Mouse (Mus musculus): ENCODE data around the gene Dkk3. TPM values are rescaled to one million over a fixed set of nuclear protein-coding genes. Genes with fewer than 3 reads are reported as not detected.

Gene Dkk3
- polyA plus RNA-seq, 1 experiment from 2014 or later, result 32.8 TPM

DNA sequence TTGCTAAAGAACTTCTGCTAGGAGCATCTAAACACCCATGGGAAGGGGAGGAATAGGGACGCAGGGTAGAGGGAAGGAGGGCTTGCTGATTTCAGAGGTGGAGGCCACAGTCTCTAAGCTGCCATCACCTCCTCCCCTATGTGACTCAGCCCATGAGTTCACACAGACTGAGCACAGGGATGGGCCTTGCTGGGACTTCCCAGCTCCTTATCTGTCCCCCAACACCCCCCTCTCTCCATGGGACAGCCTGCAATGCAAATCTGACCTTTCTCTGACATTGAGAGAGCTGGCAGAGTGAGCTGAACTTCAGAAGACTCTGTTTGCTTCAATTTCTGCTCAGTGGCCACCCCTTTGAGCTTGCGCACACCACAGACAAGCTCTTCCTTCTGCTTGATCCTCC, 18.1 kb downstream of the Dkk3 start:
- Histone ChIP-seq H3K4me2 (no peak overlapping the region), H3K27me3 (no peaks in the 10 kb centered on the region), H3K9ac (no peak overlapping the region), H3K27ac (replicated peaks) (no peak overlapping the region), H3K36me3 (no peaks in the 10 kb centered on the region), H3K4me3 (no peak overlapping the region), H3K4me1 (replicated peaks) (peaks cover 11% of the 10 kb centered on the region), H3K9me3 (no peaks in the 10 kb centered on the region)
- ATAC-seq (ENCODE audit: low FRiP score, low read depth), result no peak
- 85% methylated on average over 2 of the region's 2 CpGs for WGBS

DNA sequence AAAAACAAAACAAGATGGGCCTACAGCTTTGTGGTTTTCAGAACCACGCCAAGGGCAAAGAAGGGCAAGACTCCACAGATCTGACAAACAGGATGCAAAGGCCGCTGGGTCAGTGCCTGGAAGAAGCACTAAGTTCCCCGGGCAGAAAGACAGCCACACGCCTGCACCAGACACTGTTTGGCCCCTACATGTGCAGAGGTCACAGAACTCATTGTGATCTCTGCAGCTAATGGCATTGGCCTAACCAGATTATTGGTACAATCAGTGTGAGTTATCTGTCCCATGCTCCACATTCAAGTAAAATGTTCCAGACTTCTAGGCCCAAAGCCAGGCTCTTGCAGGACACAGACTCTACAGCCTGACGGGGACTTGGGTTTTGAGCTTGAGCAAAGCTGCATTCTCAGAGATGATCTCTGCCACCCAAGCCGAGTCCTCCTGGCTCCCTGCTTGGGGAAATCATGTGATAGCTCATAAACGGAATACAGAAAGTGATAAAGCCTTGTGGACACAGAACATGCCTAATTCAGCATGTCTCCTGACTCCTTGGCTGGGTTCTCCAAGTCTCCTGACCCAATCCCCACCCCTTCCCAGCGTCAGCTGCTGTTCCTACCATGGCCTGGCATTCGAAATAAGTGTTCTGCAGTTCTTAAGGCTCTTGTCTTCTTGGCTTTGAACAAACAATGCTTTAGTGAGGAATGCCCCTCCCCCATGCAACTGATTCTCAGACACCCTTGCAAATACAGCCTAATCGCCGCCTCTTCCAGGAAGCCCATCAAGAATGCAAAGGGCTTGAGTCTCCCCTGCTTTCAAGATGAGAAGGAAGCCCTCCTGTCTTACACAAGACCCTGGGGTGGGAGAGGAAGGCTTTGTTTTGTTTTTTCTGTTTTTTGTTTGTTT, 20.1 kb downstream of the Dkk3 start:
- H3K4me2 ChIP-seq, result no peak overlapping the region
- no peaks in the 10 kb centered on the region for H3K9me3 ChIP-seq
- no peak for ATAC-seq (ENCODE audit: low FRiP score, low read depth)
- no peak overlapping the region for H3K4me3 ChIP-seq
- H3K36me3 ChIP-seq, result no peaks in the 10 kb centered on the region
- WGBS, result 82% methylated on average over 11 of the region's 11 CpGs
- H3K9ac ChIP-seq, result no peak overlapping the region
- H3K27ac ChIP-seq (replicated peaks), result no peak overlapping the region
- H3K27me3 ChIP-seq, result no peaks in the 10 kb centered on the region
- H3K4me1 ChIP-seq (replicated peaks), result peaks cover 11% of the 10 kb centered on the region

DNA sequence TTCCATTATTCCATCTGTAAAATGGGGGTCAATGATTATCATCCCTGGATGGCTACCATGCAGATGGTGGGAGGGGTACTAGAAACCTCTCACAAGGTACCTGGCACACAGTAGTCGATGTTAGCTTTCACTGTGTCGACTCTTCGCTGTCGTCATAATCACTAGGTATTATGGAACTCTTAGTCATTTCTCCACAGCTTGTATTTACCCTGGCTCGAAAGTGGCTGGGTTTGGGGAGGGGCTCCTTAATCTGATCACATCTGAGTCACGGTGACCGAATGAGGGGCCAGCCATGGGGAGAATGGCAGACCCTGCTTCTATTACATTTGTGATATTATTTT, 20.7 kb downstream of the Dkk3 start:
- peaks cover 5% of the 10 kb centered on the region for H3K4me1 ChIP-seq (replicated peaks)
- 88% methylated on average over 7 of the region's 7 CpGs for WGBS
- H3K27ac ChIP-seq (replicated peaks), result no peak overlapping the region
- no peaks in the 10 kb centered on the region for H3K36me3 ChIP-seq
- no peak overlapping the region for H3K4me2 ChIP-seq
- H3K9me3 ChIP-seq, result no peaks in the 10 kb centered on the region
- H3K9ac ChIP-seq, result no peak overlapping the region
- ATAC-seq (ENCODE audit: low FRiP score, low read depth), result no peak
- H3K4me3 ChIP-seq, result no peak overlapping the region
- no peaks in the 10 kb centered on the region for H3K27me3 ChIP-seq

DNA sequence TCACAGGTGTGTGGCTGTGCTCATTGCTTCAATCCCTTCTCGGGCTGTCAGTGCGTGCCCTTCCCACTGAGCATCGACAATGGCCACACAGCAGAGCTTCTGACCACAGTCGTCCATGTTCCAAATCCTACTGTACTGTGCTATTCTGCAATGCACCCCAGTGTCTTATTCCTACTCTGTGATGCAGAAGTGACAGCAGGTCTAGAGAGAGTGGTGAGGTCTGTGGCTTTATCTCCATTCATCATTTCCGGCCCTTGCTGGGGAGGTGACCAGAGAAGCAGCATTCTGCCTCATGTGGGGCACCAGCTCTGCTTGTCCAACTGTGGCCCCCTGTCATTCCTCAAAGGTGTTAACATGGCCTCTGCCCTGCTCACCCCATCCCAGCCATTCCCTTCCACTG, 22.3 kb downstream of the Dkk3 start:
- H3K27ac ChIP-seq (replicated peaks), result no peak overlapping the region
- no peaks in the 10 kb centered on the region for H3K27me3 ChIP-seq
- no peaks in the 10 kb centered on the region for H3K4me1 ChIP-seq (replicated peaks)
- no peak overlapping the region for H3K4me3 ChIP-seq
- 78% methylated on average over 5 of the region's 5 CpGs for WGBS
- H3K9ac ChIP-seq, result no peak overlapping the region
- H3K4me2 ChIP-seq, result no peak overlapping the region
- H3K9me3 ChIP-seq, result no peaks in the 10 kb centered on the region
- no peak for ATAC-seq (ENCODE audit: low FRiP score, low read depth)
- H3K36me3 ChIP-seq, result no peaks in the 10 kb centered on the region

DNA sequence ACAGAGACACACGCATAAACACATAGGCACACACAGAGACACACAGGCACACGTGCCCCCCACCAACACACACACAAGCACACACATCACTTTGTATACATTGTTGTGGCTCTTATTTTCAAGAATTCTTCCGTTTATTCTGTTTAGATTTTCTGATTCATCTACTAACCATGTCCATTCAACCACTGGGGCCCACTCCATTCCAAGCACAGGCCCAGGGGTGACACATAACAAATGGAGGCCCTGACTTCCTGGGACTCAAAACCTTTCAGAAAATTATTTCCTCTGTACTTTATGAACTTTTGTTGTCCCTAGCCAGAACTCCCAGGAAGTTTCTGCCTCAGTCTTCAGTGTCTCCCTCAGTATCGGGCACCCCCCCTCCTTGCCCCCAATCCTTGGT, 23.7 kb downstream of the Dkk3 start:
- Histone ChIP-seq H3K9ac (no peak overlapping the region), H3K9me3 (no peaks in the 10 kb centered on the region), H3K27ac (replicated peaks) (no peak overlapping the region), H3K4me2 (no peak overlapping the region), H3K36me3 (no peaks in the 10 kb centered on the region), H3K27me3 (no peaks in the 10 kb centered on the region), H3K4me1 (replicated peaks) (0 out of 2 replicates have a peak, but pooled peaks cover 2% of the 10 kb centered on the region), H3K4me3 (no peak overlapping the region)
- 95% methylated on average over 4 of the region's 4 CpGs for WGBS
- ATAC-seq (ENCODE audit: low FRiP score, low read depth), result no peak

DNA sequence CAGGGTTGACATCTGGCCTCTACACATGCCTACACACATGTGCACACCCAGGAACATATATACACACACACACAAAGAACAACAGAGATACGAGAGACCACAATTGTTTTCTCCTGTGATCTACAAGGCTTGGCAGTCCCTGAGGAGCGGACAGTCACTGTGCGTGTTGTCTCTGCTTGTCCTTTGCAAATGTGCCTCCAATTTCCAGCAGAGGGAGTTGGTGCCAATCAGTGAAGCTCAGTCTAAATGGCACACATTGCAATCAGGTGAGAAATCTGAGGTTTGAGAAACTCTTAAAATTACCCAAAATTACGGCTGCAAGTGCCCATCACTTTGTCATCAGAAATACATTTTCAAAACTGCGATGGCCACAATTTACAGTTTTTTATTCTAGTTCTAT, 25.6 kb downstream of the Dkk3 start:
- no peaks in the 10 kb centered on the region for H3K27me3 ChIP-seq
- H3K9ac ChIP-seq, result no peak overlapping the region
- H3K9me3 ChIP-seq, result no peaks in the 10 kb centered on the region
- no peak overlapping the region for H3K4me2 ChIP-seq
- no peak for ATAC-seq (ENCODE audit: low FRiP score, low read depth)
- H3K36me3 ChIP-seq, result no peaks in the 10 kb centered on the region
- H3K4me1 ChIP-seq (replicated peaks), result 0 out of 2 replicates have a peak, but pooled peaks cover 5% of the 10 kb centered on the region
- H3K4me3 ChIP-seq, result no peak overlapping the region
- no peak overlapping the region for H3K27ac ChIP-seq (replicated peaks)
- WGBS, result 84% methylated on average over 5 of the region's 5 CpGs

DNA sequence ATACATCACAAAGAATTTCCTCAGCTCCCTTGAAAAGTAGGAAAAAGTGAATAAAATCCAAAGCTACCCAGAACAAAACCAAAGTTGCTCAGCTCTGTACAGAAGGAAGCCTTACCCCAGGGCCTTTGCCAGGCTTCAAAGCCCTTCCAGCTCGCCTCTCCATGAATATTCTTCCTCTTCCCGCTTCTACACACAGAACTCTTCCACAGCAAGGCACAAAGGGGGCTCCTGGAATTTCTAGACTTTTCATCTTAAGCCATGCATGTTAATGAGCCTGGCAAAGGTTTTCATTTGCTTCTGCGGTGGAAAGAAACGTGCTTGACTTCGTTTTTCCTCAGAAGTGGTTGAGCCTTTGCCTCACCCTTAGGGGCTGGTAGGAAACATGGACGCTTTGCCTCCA, 26.9 kb downstream of the Dkk3 start:
- Histone ChIP-seq H3K4me1 (replicated peaks) (0 out of 2 replicates have a peak, but pooled peaks cover 5% of the 10 kb centered on the region), H3K9ac (no peak overlapping the region), H3K9me3 (no peaks in the 10 kb centered on the region), H3K4me3 (no peak overlapping the region), H3K4me2 (no peak overlapping the region), H3K27ac (replicated peaks) (no peak overlapping the region; the same call in 1 of the 2 replicates), H3K27me3 (no peaks in the 10 kb centered on the region), H3K36me3 (no peaks in the 10 kb centered on the region)
- no peak for ATAC-seq (ENCODE audit: low FRiP score, low read depth)
- 45% methylated on average over 6 of the region's 6 CpGs for WGBS

DNA sequence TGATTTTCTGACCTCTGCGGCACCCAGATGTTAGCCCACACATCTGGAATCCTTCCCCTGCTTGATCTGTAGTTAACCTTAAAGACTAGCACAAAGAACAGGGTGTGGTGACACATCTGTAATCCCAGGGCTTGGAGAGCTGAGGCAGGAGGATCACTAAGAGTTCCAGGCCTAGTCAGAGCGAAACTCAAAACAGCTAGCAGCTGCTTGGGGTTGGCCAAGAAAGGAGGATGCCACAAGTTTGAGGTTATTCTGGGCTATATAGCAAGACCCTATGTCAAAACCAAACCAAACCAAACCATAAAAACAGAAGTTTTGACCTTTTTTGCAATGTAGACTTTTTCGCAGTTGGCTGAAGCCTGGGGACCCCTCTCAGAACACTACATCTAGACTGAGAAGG, 28.2 kb downstream of the Dkk3 start:
- Histone ChIP-seq H3K9ac (no peak overlapping the region), H3K4me1 (replicated peaks) (0 out of 2 replicates have a peak, but pooled peaks cover 5% of the 10 kb centered on the region), H3K4me3 (no peak overlapping the region), H3K27me3 (no peaks in the 10 kb centered on the region), H3K27ac (replicated peaks) (no peak overlapping the region), H3K4me2 (no peak overlapping the region), H3K9me3 (no peaks in the 10 kb centered on the region), H3K36me3 (no peaks in the 10 kb centered on the region)
- no peak for ATAC-seq (ENCODE audit: low FRiP score, low read depth)
- 96% methylated on average over 3 of the region's 3 CpGs for WGBS

DNA sequence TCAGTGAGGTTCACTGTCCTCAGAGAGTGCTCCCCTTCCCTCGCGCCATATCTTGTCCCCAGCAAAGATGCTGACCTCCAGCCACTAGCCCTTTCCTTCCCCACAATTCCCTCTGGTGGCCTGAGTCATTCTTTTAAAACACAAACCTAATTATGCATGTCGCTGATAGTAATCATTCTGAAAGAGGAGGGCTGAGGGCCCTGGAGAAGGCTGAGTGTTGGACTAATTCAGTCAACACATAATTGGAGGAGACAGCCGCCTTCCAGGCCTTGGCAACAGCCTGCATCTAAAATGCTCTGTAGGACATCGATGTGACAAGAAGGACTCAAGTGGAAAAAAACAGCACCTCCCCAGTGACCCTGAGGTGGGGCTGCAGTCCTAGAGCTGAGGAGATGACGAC, 29.0 kb downstream of the Dkk3 start:
- Histone ChIP-seq H3K27ac (replicated peaks) (no peak overlapping the region), H3K9ac (no peak overlapping the region), H3K4me2 (no peak overlapping the region), H3K4me1 (replicated peaks) (0 out of 2 replicates have a peak, but pooled peaks cover 5% of the 10 kb centered on the region), H3K4me3 (no peak overlapping the region), H3K36me3 (no peaks in the 10 kb centered on the region), H3K9me3 (no peaks in the 10 kb centered on the region), H3K27me3 (no peaks in the 10 kb centered on the region)
- 66% methylated on average over 6 of the region's 6 CpGs for whole genome bisulfite sequencing
- no peak for ATAC-seq (ENCODE audit: low FRiP score, low read depth)

DNA sequence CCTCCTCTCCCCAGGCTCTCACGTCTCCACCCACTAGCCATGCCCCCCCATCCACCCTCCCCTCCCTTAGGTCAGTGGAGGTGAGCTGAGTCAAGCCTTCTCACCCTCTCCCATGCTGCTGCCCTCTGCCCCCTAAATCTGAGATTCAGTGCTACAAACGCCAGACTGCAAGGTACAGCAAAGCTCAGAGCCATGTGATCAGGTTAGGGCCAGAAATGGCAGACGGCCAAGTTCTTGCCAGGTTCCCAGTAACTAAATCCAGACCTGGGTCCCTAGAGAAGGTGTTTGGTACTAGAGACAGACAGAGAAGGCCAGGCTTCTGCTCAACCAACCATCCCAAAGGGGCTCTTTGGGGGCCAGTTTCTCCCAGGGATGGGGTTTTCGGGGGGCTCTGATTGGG, 30.0 kb downstream of the Dkk3 start:
- Histone ChIP-seq H3K27me3 (no peaks in the 10 kb centered on the region), H3K4me3 (no peak overlapping the region), H3K4me2 (no peak overlapping the region), H3K9ac (no peak overlapping the region), H3K36me3 (no peaks in the 10 kb centered on the region), H3K27ac (replicated peaks) (no peak overlapping the region), H3K4me1 (replicated peaks) (0 out of 2 replicates have a peak, but pooled peaks cover 5% of the 10 kb centered on the region), H3K9me3 (no peaks in the 10 kb centered on the region)
- ATAC-seq (ENCODE audit: low FRiP score, low read depth), result peak; percentile 14; the same call in 1 of the 2 replicates
- 73% methylated on average over 4 of the region's 4 CpGs for WGBS

DNA sequence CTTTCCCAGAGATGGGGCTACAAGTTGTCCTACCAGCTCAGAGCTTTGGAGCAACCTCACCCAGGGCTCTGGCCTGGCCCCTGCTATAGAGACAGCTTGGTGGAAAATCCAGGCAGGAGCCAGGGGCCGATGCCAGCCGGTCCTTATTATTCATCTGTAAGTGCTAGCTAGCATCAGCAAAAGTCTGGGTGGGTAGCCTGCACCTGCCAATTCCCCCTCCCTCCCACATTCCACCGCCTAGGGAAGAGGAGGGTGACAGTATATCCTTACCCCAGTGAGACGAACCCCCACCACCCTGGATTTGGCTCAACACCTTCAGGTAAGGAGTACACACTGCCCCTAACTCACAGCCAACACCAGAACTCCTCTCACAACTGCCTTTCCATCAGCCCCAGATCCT, 30.9 kb downstream of the Dkk3 start:
- no peaks in the 10 kb centered on the region for H3K27me3 ChIP-seq
- H3K27ac ChIP-seq (replicated peaks), result no peak overlapping the region
- 0 out of 2 replicates have a peak, but pooled peaks cover 5% of the 10 kb centered on the region for H3K4me1 ChIP-seq (replicated peaks)
- no peaks in the 10 kb centered on the region for H3K9me3 ChIP-seq
- 66% methylated on average over 4 of the region's 4 CpGs for WGBS
- no peak overlapping the region for H3K4me3 ChIP-seq
- H3K4me2 ChIP-seq, result no peak overlapping the region
- no peaks in the 10 kb centered on the region for H3K36me3 ChIP-seq
- H3K9ac ChIP-seq, result no peak overlapping the region
- ATAC-seq (ENCODE audit: low FRiP score, low read depth), result no peak

DNA sequence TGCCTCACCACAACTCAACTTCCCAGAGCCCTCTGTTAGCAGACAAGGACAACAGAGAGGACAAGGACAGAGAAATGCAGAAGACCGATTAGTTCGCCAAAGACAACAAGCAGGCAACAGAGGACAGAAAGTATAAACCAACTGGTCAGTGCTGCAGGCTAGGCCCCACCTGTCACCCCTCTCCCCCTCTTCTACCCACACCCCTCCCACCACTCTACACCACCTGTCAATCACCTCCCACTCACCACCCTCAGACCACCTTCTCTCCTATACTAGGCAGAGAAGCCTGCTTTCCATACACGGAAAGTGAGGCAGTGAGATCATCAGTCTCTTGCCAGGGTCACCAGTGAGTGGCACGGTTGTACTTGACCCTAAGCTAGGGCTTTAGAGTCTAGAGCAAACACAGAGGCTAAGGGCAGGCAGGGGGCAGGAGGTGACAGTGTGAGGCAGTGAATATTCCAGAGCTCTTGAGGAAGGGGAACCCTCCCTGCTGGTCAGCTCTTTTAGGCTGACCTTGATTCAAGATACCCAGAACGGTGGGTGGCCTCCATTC, 31.7 kb downstream of the Dkk3 start:
- no peak overlapping the region for H3K27ac ChIP-seq (replicated peaks)
- H3K36me3 ChIP-seq, result no peaks in the 10 kb centered on the region
- H3K27me3 ChIP-seq, result no peaks in the 10 kb centered on the region
- H3K4me3 ChIP-seq, result no peak overlapping the region
- no peak overlapping the region for H3K4me2 ChIP-seq
- no peak overlapping the region for H3K9ac ChIP-seq
- WGBS, result 78% methylated on average over 5 of the region's 5 CpGs
- H3K9me3 ChIP-seq, result no peaks in the 10 kb centered on the region
- H3K4me1 ChIP-seq (replicated peaks), result 0 out of 2 replicates have a peak, but pooled peaks cover 5% of the 10 kb centered on the region
- ATAC-seq (ENCODE audit: low FRiP score, low read depth), result no peak
